Mouse (Mus musculus) midbrain, embryonic 13.5 days (tissue): Measurements from ENCODE around the gene Nr1h2. TPM values are rescaled to one million over a fixed set of nuclear protein-coding genes. Genes with fewer than 3 reads are reported as not detected.

Experiments
- ATAC-seq: fragments of 200-750 bp; cut with Nextera tagmentation; 2 replicates; pipeline ENCODE4 v1.8.0; 2017; ENCODE audit warnings: mild to moderate bottlenecking, moderate TSS enrichment, moderate library complexity
- H3K27ac ChIP-seq: fragments of 300-500 bp; sonication (generic); 2 replicates; pipeline ENCODE4 v1.5.1; 2015; ENCODE audit warnings: inconsistent platforms, mild to moderate bottlenecking, moderate library complexity
- H3K27me3 ChIP-seq: fragments of 300-500 bp; sonication (generic); 2 replicates; pipeline ENCODE4 v1.6.1; 2015; ENCODE audit warnings: mild to moderate bottlenecking, inconsistent platforms
- H3K36me3 ChIP-seq: fragments of 300-500 bp; sonication (generic); 2 replicates; pipeline ENCODE4 v1.6.1; 2015; ENCODE audit warnings: mild to moderate bottlenecking, inconsistent platforms
- H3K4me1 ChIP-seq: fragments of 300-500 bp; sonication (generic); replicated peaks from 2 replicates; pipeline ENCODE4 v1.6.1; 2015; ENCODE audit warnings: inconsistent platforms
- H3K4me2 ChIP-seq: fragments of 300-500 bp; sonication (generic); replicated peaks from 2 replicates; pipeline ENCODE4 v1.6.1; 2015; ENCODE audit warnings: moderate library complexity, mild to moderate bottlenecking, inconsistent platforms
- H3K4me3 ChIP-seq: fragments of 300-500 bp; sonication (generic); replicated peaks from 2 replicates; pipeline ENCODE4 v1.5.1; 2015; ENCODE audit warnings: mild to moderate bottlenecking, inconsistent platforms
- H3K9ac ChIP-seq: fragments of 300-500 bp; sonication (generic); replicated peaks from 2 replicates; pipeline ENCODE4 v1.6.1; 2015; ENCODE audit warnings: mild to moderate bottlenecking, inconsistent platforms
- H3K9me3 ChIP-seq: fragments of 300-500 bp; sonication (generic); 2 replicates; pipeline ENCODE4 v1.6.1; 2016; ENCODE audit warnings: mild to moderate bottlenecking, inconsistent platforms
- WGBS: fragments of 180-500 bp; shearing (Covaris S2); methylation state at CpG from one replicate; pipeline ENCODE4 v1.1.7; 2015; 5-methylcytosine and 5-hydroxymethylcytosine counted together
- microRNA-seq: library from miRNA; unstranded; fragments of <30 nt; microRNA quantifications from one replicate; pipeline ENCODE4, GENCODE M21; 2016
- polyA plus RNA-seq: library from polyadenylated mRNA; unstranded; fragments of >200 nt; fragmentation: Nextera tagmentation; extraction: Ambion mirVana; gene quantifications from 2 replicates; pipeline ENCODE4 v1.2.1, GENCODE M21; 2015

Nr1h2 gene
- polyA plus RNA-seq, 1 experiment from 2014 or later: 74.9 TPM

DNA sequence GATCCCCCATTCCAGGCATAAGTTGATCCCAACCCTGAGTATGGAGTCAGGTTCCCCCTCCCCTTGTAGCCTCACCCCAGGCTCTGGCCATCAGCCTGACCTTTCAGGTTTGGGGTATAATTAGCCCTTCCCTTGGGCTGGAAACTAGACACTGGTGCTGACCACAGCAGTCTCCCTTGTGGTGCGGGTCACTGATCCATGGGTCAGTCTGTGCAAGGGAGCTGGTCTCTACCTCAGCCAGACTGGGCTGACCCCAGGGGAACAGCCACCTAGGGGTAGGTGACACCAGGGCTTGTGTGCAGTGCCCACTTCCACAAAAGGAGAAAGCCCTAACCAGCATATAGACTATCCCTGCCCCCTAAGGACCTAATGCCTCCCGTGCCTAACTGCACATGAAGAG is 30.7 kb downstream of the Nr1h2 start:
- 74% methylated on average over 2 of the region's 2 CpGs for WGBS
- Histone ChIP-seq H3K27ac (no peak overlapping the region), H3K4me3 (no peak overlapping the region), H3K36me3 (no peaks in the 10 kb centered on the region), H3K4me1 (peaks cover 11% of the 10 kb centered on the region), H3K27me3 (peaks cover 64% of the 10 kb centered on the region), H3K9me3 (no peaks in the 10 kb centered on the region), H3K4me2 (no peak overlapping the region), H3K9ac (no peak overlapping the region)
- no peak for ATAC-seq

GRCm38 (mm10) chr7:44521710-44522109 is 32.0 kb downstream of the Nr1h2 start:
- Histone ChIP-seq H3K9me3 (no peaks in the 10 kb centered on the region), H3K4me2 (peak overlapping the region; percentile 36), H3K4me1 (0 out of 2 replicates have a peak, but pooled peaks cover 6% of the 10 kb centered on the region), H3K36me3 (no peaks in the 10 kb centered on the region), H3K27me3 (peaks cover 56% of the 10 kb centered on the region), H3K27ac (no peak overlapping the region), H3K9ac (0 out of 2 replicates have a peak overlapping the region, but pooled peaks have one; percentile 19), H3K4me3 (peak overlapping the region; percentile 8; the same call in 1 of the 2 replicates)
- 2% methylated on average over 20 of the region's 20 CpGs for WGBS
- ATAC-seq: peak; percentile 47

DNA sequence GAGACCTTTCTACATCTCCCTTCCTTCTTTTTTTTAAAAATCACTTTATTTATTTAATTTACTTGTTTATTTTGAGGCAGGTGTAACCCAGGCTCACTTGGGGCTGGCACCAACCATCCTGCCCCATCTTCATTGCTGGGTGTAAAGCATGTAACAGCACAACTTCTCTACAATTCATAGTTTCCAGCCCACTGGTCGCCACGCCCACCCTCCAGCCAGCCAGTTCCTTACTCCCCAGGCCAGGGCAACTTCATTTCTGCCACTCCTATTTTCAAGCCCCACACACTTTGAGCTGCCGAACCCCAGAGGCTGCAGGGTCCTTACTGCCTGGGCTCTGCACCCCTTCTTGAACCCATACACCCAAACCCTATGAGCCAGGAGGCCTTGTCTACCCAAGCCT is 32.8 kb downstream of the Nr1h2 start:
- Histone ChIP-seq H3K36me3 (no peaks in the 10 kb centered on the region), H3K27ac (no peak overlapping the region), H3K4me3 (no peak overlapping the region), H3K9ac (no peak overlapping the region), H3K9me3 (no peaks in the 10 kb centered on the region), H3K4me2 (no peak overlapping the region), H3K4me1 (0 out of 2 replicates have a peak, but pooled peaks cover 6% of the 10 kb centered on the region), H3K27me3 (peaks cover 57% of the 10 kb centered on the region)
- ATAC-seq: no peak
- WGBS: 56% methylated on average over 3 of the region's 3 CpGs

- no peaks in the 10 kb centered on the region for H3K36me3 ChIP-seq
- ATAC-seq: no peak
- WGBS: 76% methylated on average over 9 of the region's 9 CpGs
- no peak overlapping the region for H3K9ac ChIP-seq
- no peak overlapping the region for H3K4me2 ChIP-seq
- H3K4me1 ChIP-seq: 0 out of 2 replicates have a peak, but pooled peaks cover 3% of the 10 kb centered on the region
- no peak overlapping the region for H3K4me3 ChIP-seq
- H3K27me3 ChIP-seq: peaks cover 48% of the 10 kb centered on the region
- no peaks in the 10 kb centered on the region for H3K9me3 ChIP-seq
- no peak overlapping the region for H3K27ac ChIP-seq
These were observed 34.4 kb downstream of the Nr1h2 start for GRCm38 (mm10) chr7:44519240-44519913.

GRCm38 (mm10) chr7:44507491-44507890 is 46.3 kb downstream of the Nr1h2 start:
- Histone ChIP-seq H3K4me2 (no peak overlapping the region), H3K36me3 (no peaks in the 10 kb centered on the region), H3K4me3 (no peak overlapping the region), H3K27ac (no peak overlapping the region), H3K9me3 (0 out of 2 replicates have a peak, but pooled peaks cover 1% of the 10 kb centered on the region), H3K4me1 (no peaks in the 10 kb centered on the region), H3K27me3 (peaks cover 16% of the 10 kb centered on the region; the same call in 1 of the 2 replicates), H3K9ac (no peak overlapping the region)
- ATAC-seq: no peak

DNA sequence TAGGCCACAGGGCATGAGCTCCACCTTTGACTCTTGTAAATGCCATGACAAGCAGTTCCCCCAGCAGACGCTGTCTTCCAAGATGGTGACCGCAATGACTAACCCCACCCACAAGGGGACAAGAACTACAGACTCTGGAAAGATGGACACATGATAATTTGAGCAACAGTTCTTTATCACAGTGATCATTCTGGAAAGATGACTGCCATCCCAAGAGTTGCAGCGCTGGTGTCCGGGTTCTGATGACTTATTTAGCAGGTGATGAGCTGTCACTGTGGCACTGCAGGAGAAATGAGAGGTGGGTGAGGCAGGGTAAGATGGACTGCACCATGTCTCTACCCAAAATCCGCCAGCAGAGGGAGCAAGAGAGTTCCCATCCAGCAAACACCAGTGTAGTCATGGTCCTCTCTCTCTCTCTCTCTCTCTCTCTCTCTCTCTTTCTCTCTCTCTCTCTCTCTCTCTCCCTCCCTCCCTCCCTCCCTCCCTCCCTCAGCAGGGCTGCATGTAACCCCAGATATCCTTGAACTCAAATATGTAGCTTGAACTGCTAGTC is 52.1 kb downstream of the Nr1h2 start:
- 39% methylated on average over 5 of the region's 5 CpGs for whole genome bisulfite sequencing
- ATAC-seq: peak; percentile 68

GRCm38 (mm10) chr7:44500046-44500445 is 53.7 kb downstream of the Nr1h2 start:
- Histone ChIP-seq H3K36me3 (no peaks in the 10 kb centered on the region), H3K9me3 (no peaks in the 10 kb centered on the region), H3K9ac (no peak overlapping the region), H3K27me3 (no peaks in the 10 kb centered on the region), H3K27ac (no peak overlapping the region), H3K4me3 (no peak overlapping the region), H3K4me1 (peaks cover 16% of the 10 kb centered on the region), H3K4me2 (no peak overlapping the region)
- WGBS: 59% methylated on average over 20 of the region's 20 CpGs
- ATAC-seq: no peak

More for the DNA sequence above, 52.1 kb downstream of the Nr1h2 start:
- no peak overlapping the region for H3K27ac ChIP-seq
- H3K4me1 ChIP-seq: peaks cover 9% of the 10 kb centered on the region
- H3K4me3 ChIP-seq: no peak overlapping the region
- H3K9ac ChIP-seq: no peak overlapping the region
- no peaks in the 10 kb centered on the region for H3K36me3 ChIP-seq
- H3K9me3 ChIP-seq: no peaks in the 10 kb centered on the region
- no peaks in the 10 kb centered on the region for H3K27me3 ChIP-seq
- H3K4me2 ChIP-seq: no peak overlapping the region

Small RNA genes lying within 50 kb of the gene (microRNA-seq; reads per million reads assigned to microRNA genes)
- gene Mir7053: 1.4 reads per million

Other genes with a start within 250 kb of the Nr1h2 start
- gene Clec11a, start 247.0 kb downstream of the Nr1h2 start, polyA plus RNA-seq: 3.7 and 4.0 TPM in 2 replicates
- 26.0 and 26.4 TPM in 2 replicates for gene Shank1, start 243.7 kb downstream of the Nr1h2 start, polyA plus RNA-seq
- 16.9 and 17.6 TPM in 2 replicates for gene Syt3, start 169.8 kb downstream of the Nr1h2 start, polyA plus RNA-seq
- 0.70 and 1.4 TPM in 2 replicates for gene 1700008O03Rik, start 168.1 kb downstream of the Nr1h2 start, polyA plus RNA-seq
- 15.7 and 16.4 TPM in 2 replicates for gene Lrrc4b, start 124.9 kb downstream of the Nr1h2 start, polyA plus RNA-seq
- 8.6 and 10.8 TPM in 2 replicates for gene Aspdh, start 88.6 kb downstream of the Nr1h2 start, polyA plus RNA-seq
- gene Josd2, start 86.0 kb downstream of the Nr1h2 start, polyA plus RNA-seq: 41.6 and 44.8 TPM in 2 replicates
- gene Emc10, start 57.4 kb downstream of the Nr1h2 start, polyA plus RNA-seq: 118 and 129 TPM in 2 replicates
- 43.0 and 46.1 TPM in 2 replicates for gene Fam71e1, start 57.4 kb downstream of the Nr1h2 start, polyA plus RNA-seq
- gene Mybpc2, start 29.3 kb downstream of the Nr1h2 start, polyA plus RNA-seq: 0.16 and 0.23 TPM in 2 replicates
- gene Spib, start 21.9 kb downstream of the Nr1h2 start, polyA plus RNA-seq: not detected in 2 replicates
- gene Pold1, start 5.1 kb downstream of the Nr1h2 start, polyA plus RNA-seq: 38.7 and 40.1 TPM in 2 replicates
- 0.64 and 1.3 TPM in 2 replicates for gene Napsa, start 18.4 kb upstream of the Nr1h2 start, polyA plus RNA-seq
- gene Kcnc3, start 36.7 kb upstream of the Nr1h2 start, polyA plus RNA-seq: 3.7 and 4.4 TPM in 2 replicates
- 0.84 and 1.2 TPM in 2 replicates for gene Myh14, start 116.9 kb upstream of the Nr1h2 start, polyA plus RNA-seq
- gene Izumo2, start 154.8 kb upstream of the Nr1h2 start, polyA plus RNA-seq: not detected in 2 replicates
- 33.9 and 35.2 TPM in 2 replicates for gene Vrk3, start 194.5 kb upstream of the Nr1h2 start, polyA plus RNA-seq
- gene Zfp473, start 197.1 kb upstream of the Nr1h2 start, polyA plus RNA-seq: 1.2 and 1.4 TPM in 2 replicates